23 mouse cellular contexts compared by ENCODE assay signal in the genomic region with DNA sequence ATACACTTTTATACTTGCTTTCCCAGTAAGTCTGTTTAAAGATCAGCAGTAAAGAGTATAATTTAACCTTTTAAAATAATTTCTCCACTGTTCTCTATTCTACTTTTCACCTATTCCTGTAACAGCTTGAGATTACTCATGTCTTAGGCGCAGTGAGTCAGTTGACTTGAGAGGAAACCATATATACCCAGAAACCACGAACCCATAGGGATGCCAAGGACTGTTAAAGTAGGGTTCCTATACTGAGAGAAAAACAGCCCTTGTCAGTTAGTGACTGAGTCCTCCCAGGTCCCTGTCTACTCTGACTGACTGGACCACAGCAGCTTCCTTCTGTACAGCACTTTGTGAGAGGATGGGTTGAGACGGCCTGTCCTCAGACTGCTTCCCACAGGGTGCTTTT. TPM values are rescaled to one million over a fixed set of nuclear protein-coding genes. Genes with fewer than 3 reads are reported as not detected.
A peak's percentile ranks its signal among the peaks of the same experiment; 100 is the strongest.
DNase-seq lines count a peak whose midpoint lies in the region; ATAC-seq lines count a peak whose summit lies in the region.
"Had no signal": no experiment of that assay in that cellular context is flagged by ENCODE, and none has a peak within 500 bp of the region (broad histone marks: within the 10 kb centered on the region; RNA-seq: fewer than 3 reads in every experiment).

No protein-coding gene starts in this region.

- peak; percentile 71 for ATAC-seq in frontal cortex, adult (ENCODE audit: low TSS enrichment)
- no peak for ATAC-seq in cerebellum, adult (ENCODE audit: insufficient number of reproducible peaks, low FRiP score, low TSS enrichment)
- ATAC-seq: midbrain, embryonic 15.5 days had no signal

- intact Hi-C loops in heart, postnatal 14 days (cut with DNase I), result no loop called here

- peaks cover 72% of the 10 kb centered on the region for H3K36me3 ChIP-seq in megakaryocyte, embryonic 14.5 days (replicated peaks; ENCODE audit: low read length)
- H3K36me3 ChIP-seq: heart, embryonic 15.5 days; midbrain, embryonic 15.5 days had no signal

- no peaks in the 10 kb centered on the region for H3K27me3 ChIP-seq in megakaryocyte, embryonic 14.5 days (replicated peaks)
- H3K27me3 ChIP-seq: forebrain, embryonic 12.5 days; heart, embryonic 15.5 days; midbrain, embryonic 15.5 days had no signal

- no peaks in the 10 kb centered on the region for H3K9me3 ChIP-seq in megakaryocyte, embryonic 14.5 days
- H3K9me3 ChIP-seq: embryonic facial prominence, embryonic 10.5 days; forebrain, embryonic 12.5 days; heart, embryonic 15.5 days; midbrain, embryonic 15.5 days had no signal

- peaks cover 96% of the 10 kb centered on the region for H3K4me1 ChIP-seq in megakaryocyte, embryonic 14.5 days

- H3K4me3 ChIP-seq in megakaryocyte, embryonic 14.5 days (replicated peaks), result peak overlapping the region; percentile 79
- H3K4me3 ChIP-seq: embryonic facial prominence, embryonic 10.5 days; forebrain, embryonic 12.5 days; heart, embryonic 15.5 days; left cerebral cortex, adult 2 months; midbrain, embryonic 15.5 days had no signal

- no peak for DNase-seq in frontal cortex, postnatal 10 days (ENCODE audit: low spot score in 2 of 2)
- peak; percentile 11 for DNase-seq in thymus, postnatal 0 days (ENCODE audit: low spot score)
- DNase-seq in thymus, postnatal 36 days, result no peak
- DNase-seq in urinary bladder, adult 18-20 months (ENCODE audit: low spot score in 2 of 2), result no peak
- DNase-seq in heart, postnatal 14 days, result no peak
- DNase-seq: adrenal gland, adult 2 months; cerebellum, adult 11-12 months; cerebellum, postnatal 36 days; gastrocnemius, postnatal 10 days; heart, adult 18-20 months; kidney, adult 2 months; kidney, postnatal 10 days; left cerebral cortex, postnatal 4 days; right cerebral cortex, postnatal 25 days; thymus, adult 2 months had no signal

RNA-seq across cellular contexts. Expression of a gene that starts 8.7 kb away (rescaled TPM):
- 8.7 and 12.1 TPM in 2 replicates for polyA plus RNA-seq in thymus, postnatal 0 days (2015; fragmentation: Nextera tagmentation; extraction: Ambion mirVana)
- polyA plus RNA-seq in megakaryocyte, embryonic 14.5 days (2012; ENCODE audit: insufficient read depth, low replicate concordance), result 9.6 and 14.4 TPM in 2 replicates
- 10 to 100 TPM; 20.2 to 21.5 TPM for total RNA-seq in heart, postnatal 14 days (2021)

RNA-seq across cellular contexts. Expression of a gene that starts 38.6 kb away (rescaled TPM):
- 94.8 and 98.4 TPM in 2 replicates for polyA plus RNA-seq in thymus, postnatal 0 days (2015; fragmentation: Nextera tagmentation; extraction: Ambion mirVana)
- 68.3 and 82.3 TPM in 2 replicates for polyA plus RNA-seq in megakaryocyte, embryonic 14.5 days (2012; ENCODE audit: insufficient read depth, low replicate concordance)
- total RNA-seq in heart, postnatal 14 days (2021), result 10 to 100 TPM; 28.4 to 29.6 TPM

RNA-seq across cellular contexts. Expression of a gene that starts 59.2 kb away (rescaled TPM):
- 189 and 207 TPM in 2 replicates for polyA plus RNA-seq in thymus, postnatal 0 days (2015; fragmentation: Nextera tagmentation; extraction: Ambion mirVana)
- polyA plus RNA-seq in megakaryocyte, embryonic 14.5 days (2012; ENCODE audit: insufficient read depth, low replicate concordance), result 26.0 and 168 TPM in 2 replicates
- total RNA-seq in heart, postnatal 14 days (2021), result 10 to 100 TPM; 19.1 to 21.1 TPM
